Mouse (Mus musculus) B cell, adult 2 months (primary cell): ENCODE data around the gene Fndc9.

Experiments
- DNase-seq, 2 experiments: peaks; one replicate each; pipeline ENCODE4 v3.0.0; 2022

The Fndc9 gene

DNA sequence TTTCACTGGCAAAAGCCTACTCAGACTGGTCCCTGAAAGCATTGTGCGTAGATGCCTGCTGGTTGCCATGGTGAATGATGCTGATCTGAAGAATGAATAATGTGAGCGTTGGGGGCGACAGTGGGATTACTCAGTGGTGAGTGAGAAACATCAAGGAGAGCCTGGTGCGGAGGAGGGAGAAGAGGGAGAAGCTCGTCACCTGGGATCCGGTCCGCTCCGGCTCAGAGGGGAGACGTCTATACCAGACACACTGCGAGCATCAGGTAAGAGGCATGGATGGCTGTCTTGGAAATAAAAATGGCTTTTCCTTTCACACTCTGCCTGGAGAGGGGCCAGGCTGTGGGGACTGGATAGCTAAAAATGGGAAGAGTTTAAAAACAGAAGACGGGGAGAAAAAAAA, at the start of gene Fndc9:
Gene Fndc9 (plus strand): TSS at position 198 of the 400 bp plus-strand sequence.
- DNase-seq, result no peak

GRCm38 (mm10) chr11:46188283-46188682, 47.0 kb upstream of the Fndc9 start:
- no peak for DNase-seq

DNA sequence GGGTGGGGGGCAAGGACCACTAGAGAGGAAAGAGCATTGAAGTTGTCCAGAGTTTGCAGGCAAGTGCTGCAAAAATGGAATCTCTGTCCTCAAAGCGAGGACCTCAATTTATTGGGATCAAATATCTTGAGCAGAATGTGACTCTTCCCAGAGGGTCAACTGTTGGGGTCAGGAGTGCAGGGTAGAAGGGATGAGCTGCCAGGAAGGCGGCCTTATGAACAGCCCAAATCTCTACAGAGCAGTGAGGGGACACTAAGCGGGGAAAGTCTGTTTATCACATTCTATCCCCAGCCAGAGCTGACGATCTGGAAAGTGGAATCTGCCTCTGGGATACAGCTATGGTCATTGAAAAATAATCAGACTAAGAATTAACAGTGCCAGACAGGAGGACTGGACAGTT, 41.2 kb upstream of the Fndc9 start:
- no peak for DNase-seq

DNA sequence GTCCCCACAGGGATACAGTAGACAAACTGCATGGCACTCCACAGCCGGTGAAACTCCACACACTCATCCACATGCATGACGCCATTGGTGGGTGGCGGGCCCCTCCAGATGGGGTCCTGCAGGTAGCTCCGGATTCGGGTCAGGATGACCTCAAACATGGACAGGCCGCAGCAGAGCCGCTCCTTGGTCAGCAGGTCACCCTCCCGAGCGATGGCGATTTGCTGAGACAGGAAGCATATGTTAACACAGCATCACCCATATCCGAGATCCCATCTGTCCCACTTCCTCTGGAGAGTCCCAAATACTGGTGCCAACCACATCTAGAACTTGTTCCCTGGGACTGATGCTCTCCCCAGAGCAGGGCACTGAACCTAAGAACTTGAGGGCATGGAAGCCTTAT, 34.7 kb upstream of the Fndc9 start:
- DNase-seq, result no peak

- DNase-seq, result no peak
Measured at GRCm38 (mm10) chr11:46201636-46202546, 33.4 kb upstream of the Fndc9 start.

DNA sequence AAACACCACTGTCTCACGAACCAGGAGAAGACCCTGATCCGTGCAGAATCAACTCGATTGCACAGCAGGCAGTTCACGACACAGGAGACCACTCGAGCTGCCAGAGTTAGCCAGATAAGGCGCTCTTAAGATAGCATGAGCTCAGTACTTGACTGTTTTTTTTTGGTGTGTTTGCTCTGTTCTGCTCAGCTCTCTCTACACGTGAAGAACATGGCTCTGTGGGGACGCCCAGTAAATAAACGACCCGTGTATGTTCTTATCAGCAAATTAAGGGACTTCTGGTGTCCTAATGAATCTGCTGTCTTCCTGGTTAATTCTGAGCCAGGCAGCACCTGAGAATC, 32.8 kb upstream of the Fndc9 start:
- no peak for DNase-seq

- no peak for DNase-seq
Measured at GRCm38 (mm10) chr11:46204841-46205240, 30.5 kb upstream of the Fndc9 start.

DNA sequence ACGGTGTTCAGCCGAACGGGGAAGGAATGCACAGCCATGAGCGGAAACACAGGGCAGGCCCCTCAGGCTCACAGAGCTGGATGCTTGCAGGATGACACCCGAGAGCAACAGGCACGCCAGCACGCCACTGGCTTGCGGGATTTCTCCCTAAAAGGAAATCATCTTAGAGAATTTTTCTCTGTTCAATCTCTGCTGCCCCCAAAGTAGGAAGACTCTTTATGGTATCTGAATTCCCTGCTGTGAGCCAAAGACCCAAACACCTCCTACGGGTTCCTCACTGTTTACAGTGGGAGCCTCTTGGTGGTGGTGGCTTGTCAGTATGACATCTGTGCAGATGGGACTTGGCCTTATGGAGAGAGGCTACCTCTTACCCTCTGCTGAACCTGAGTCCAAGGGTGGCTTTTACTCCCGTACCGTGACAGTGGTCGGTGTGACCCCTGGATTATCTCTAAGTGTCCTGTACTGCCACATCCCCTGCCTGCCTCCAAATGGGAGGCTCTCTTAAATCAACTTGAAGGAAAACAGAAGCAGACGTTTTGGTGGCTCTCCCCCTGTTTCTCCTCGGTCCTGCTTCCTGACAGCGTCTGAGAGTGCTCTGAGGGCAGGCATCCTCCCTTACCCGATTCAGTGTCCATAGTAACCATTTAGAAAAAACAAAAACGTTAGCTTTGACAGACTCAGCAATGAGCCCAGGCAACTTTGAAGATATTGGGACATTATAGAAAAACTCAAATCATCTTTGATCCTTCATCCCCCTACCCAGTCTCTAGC, 29.5 kb upstream of the Fndc9 start:
- no peak for DNase-seq

- DNase-seq, result no peak
Measured at GRCm38 (mm10) chr11:46209884-46210283, 25.4 kb upstream of the Fndc9 start.

- DNase-seq, result no peak
Measured at GRCm38 (mm10) chr11:46211858-46212257, 23.5 kb upstream of the Fndc9 start.

GRCm38 (mm10) chr11:46213844-46214243, 21.5 kb upstream of the Fndc9 start:
- no peak for DNase-seq

GRCm38 (mm10) chr11:46214368-46215230, 20.7 kb upstream of the Fndc9 start:
- DNase-seq, result no peak

- DNase-seq, result peak; percentile 60 to 62
Measured at GRCm38 (mm10) chr11:46215354-46215753, 20.0 kb upstream of the Fndc9 start.

DNA sequence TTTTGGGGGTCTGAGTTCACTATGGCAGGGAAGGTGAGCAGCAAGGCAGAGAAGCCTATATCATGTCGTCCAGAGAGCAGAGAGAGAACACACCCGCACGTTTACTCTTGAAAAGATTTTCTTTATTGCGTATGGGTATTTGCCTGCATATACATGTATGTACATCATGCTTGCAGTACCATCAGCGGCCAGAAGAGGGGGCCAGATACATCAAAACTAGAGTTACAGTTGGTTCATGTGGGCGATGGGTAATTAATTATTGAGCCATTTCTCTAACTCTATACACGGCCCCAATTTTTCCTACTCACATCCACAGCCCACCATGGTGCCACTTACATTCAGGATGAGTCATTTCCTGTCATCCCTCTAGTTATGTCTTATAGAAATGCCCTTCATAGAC, 18.7 kb upstream of the Fndc9 start:
- peak; percentile 74 to 79 for DNase-seq

- no peak for DNase-seq
Measured at GRCm38 (mm10) chr11:46217686-46218085, 17.6 kb upstream of the Fndc9 start.

DNA sequence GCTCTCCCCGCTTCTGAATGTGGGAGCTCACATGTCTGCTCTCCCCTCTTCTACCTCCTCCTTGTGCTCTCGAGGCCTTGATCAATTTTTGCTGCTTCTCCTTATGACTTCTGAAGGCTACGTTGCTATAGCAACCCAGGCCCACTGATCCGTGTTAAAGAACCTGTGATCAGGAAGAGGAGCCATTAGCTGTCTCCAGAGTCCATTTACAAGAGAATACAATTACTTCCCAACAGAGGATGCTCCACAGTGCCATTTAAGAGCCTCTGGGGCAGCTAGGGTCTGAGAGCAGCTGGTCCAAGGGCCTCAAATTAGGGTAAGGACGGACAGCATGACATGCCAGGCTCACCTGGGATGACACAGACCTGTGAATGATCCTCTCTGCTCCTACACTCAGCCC, 16.7 kb upstream of the Fndc9 start:
- DNase-seq, result no peak

- DNase-seq, result no peak
Measured at GRCm38 (mm10) chr11:46219380-46219779, 16.0 kb upstream of the Fndc9 start.

DNA sequence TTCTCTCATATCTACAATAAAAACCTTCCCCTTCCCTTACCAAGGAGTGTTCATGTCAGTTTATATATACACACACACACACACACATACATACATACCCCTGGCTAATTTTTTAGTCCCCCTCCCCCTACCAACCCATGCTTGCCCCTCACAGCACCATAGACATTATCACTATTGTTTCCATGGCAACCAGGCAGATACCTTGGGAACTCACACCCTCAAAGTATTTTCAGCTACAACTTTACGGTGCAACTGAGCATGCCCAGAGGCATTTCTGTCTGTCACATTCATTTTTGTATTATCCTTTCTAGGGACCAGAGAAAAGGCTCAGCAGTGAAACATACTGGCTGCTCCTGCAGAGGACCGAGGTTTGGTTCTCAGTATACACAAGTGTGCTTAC, 15.1 kb upstream of the Fndc9 start:
- no peak for DNase-seq

DNA sequence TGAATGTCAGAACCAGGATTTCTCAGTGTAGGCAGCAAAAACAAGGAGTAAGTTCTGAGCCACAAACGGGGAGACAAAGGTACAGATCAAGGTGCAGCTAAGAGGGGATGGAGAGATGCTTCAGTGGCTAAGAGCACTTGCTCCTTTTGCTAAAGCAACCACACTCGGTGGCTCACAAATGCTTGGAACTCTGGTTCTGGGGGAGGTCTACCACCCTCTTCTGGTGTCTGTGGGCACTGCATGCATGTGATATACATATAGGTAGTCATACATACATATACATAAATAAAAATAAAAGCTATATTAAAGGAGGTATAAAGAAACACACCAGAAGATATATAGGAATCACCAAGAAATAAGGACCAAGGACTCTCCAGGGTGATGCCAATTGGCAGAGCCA, 11.8 kb upstream of the Fndc9 start:
- peak in 1 of 2 experiments; percentile 6 for DNase-seq

GRCm38 (mm10) chr11:46225345-46225744, 10.0 kb upstream of the Fndc9 start:
- no peak for DNase-seq

GRCm38 (mm10) chr11:46230184-46230583, 5.1 kb upstream of the Fndc9 start:
- no peak for DNase-seq

- DNase-seq, result no peak
Measured at GRCm38 (mm10) chr11:46232803-46233202, 2.5 kb upstream of the Fndc9 start.

- DNase-seq, result no peak
Measured at GRCm38 (mm10) chr11:46233966-46234365, 1.4 kb upstream of the Fndc9 start.
